Mouse (Mus musculus) frontal cortex, postnatal 14 days (tissue): Measurements from ENCODE around the gene Lcmt1.

ENCODE experiments used
- DNase-seq, 2 experiments: peaks; one replicate each; pipeline ENCODE4 v3.0.0; 2022; ENCODE audit warnings: low spot score in 2 of 2

The Lcmt1 gene

GRCm38 (mm10) chr7:123458309-123458708, 88.7 kb downstream of the Lcmt1 start:
- DNase-seq, result no peak

GRCm38 (mm10) chr7:123459247-123459646, 89.7 kb downstream of the Lcmt1 start:
- no peak for DNase-seq

GRCm38 (mm10) chr7:123461316-123461715, 91.7 kb downstream of the Lcmt1 start:
- no peak for DNase-seq

GRCm38 (mm10) chr7:123462070-123462501, 92.5 kb downstream of the Lcmt1 start, which contains the start of gene Aqp8:
Gene Aqp8, plus strand, starts transcription at chr7:123462291.
- DNase-seq, result no peak

GRCm38 (mm10) chr7:123463569-123463968, 94.0 kb downstream of the Lcmt1 start:
- DNase-seq, result no peak

- peak in 1 of 2 experiments; percentile 52 for DNase-seq
Observed at GRCm38 (mm10) chr7:123465692-123466387, 96.3 kb downstream of the Lcmt1 start.

GRCm38 (mm10) chr7:123467961-123468360, 98.4 kb downstream of the Lcmt1 start:
- DNase-seq, result no peak
